Comparison of ENCODE assay signal across 10 mouse cellular contexts in genomic region chr11:86969041-86969821, GRCm38 (mm10). TPM values are rescaled to one million over a fixed set of nuclear protein-coding genes. Genes with fewer than 3 reads are reported as not detected.
DNase-seq lines count a peak whose midpoint lies in the region; ATAC-seq lines count a peak whose summit lies in the region.
"Had no signal": no experiment of that assay in that cellular context is flagged by ENCODE, and none has a peak within 500 bp of the region (broad histone marks: within the 10 kb centered on the region; RNA-seq: fewer than 3 reads in every experiment).

No protein-coding gene starts in this region.

- H3K9ac ChIP-seq in heart, embryonic 14.5 days (ENCODE audit: low read length), result no peak overlapping the region
- H3K9ac ChIP-seq in embryonic facial prominence, embryonic 12.5 days, result no peak overlapping the region
- H3K9ac ChIP-seq in limb, embryonic 13.5 days, result no peak overlapping the region
- H3K9ac ChIP-seq: liver, embryonic 13.5 days had no signal

- no peak for ATAC-seq in heart, embryonic 14.5 days (ENCODE audit: insufficient number of reproducible peaks, insufficient read depth, low FRiP score, low read depth)
- peak; percentile 74 for ATAC-seq in embryonic facial prominence, embryonic 12.5 days (ENCODE audit: insufficient number of reproducible peaks, insufficient read depth, low FRiP score, low TSS enrichment)
- ATAC-seq in limb, embryonic 13.5 days (ENCODE audit: low FRiP score, low read depth), result peak; percentile 75

- H3K27me3 ChIP-seq in heart, embryonic 14.5 days (ENCODE audit: control insufficient read depth, insufficient read depth, low read length), result no peaks in the 10 kb centered on the region
- no peaks in the 10 kb centered on the region for H3K27me3 ChIP-seq in embryonic facial prominence, embryonic 12.5 days
- H3K27me3 ChIP-seq in limb, embryonic 13.5 days, result no peaks in the 10 kb centered on the region
- H3K27me3 ChIP-seq: liver, embryonic 13.5 days had no signal

- 76% methylated on average over 13 of the region's 13 CpGs for WGBS in heart, embryonic 14.5 days
- WGBS in embryonic facial prominence, embryonic 12.5 days, result 29% methylated on average over 13 of the region's 13 CpGs
- 23% methylated on average over 13 of the region's 13 CpGs for WGBS in limb, embryonic 13.5 days

- H3K27ac ChIP-seq in heart, embryonic 14.5 days (replicated peaks in 1 of 2; ENCODE audit: control insufficient read depth in 1 of 2, insufficient read depth in 1 of 2, low read depth in 2 of 2, low read length in 2 of 2), result peak overlapping the region; percentile 35 to 53; a peak in 3 of 4 replicates
- peak overlapping the region; percentile 92 for H3K27ac ChIP-seq in embryonic facial prominence, embryonic 12.5 days
- H3K27ac ChIP-seq in limb, embryonic 13.5 days, result peak overlapping the region; percentile 97
- H3K27ac ChIP-seq: liver, embryonic 13.5 days had no signal

- H3K36me3 ChIP-seq in heart, embryonic 14.5 days (ENCODE audit: control insufficient read depth, insufficient read depth, low read length), result peaks cover 75% of the 10 kb centered on the region
- H3K36me3 ChIP-seq in embryonic facial prominence, embryonic 12.5 days, result 0 out of 2 replicates have a peak, but pooled peaks cover 10% of the 10 kb centered on the region
- peaks cover 34% of the 10 kb centered on the region for H3K36me3 ChIP-seq in limb, embryonic 13.5 days
- H3K36me3 ChIP-seq: liver, embryonic 13.5 days had no signal

- H3K4me3 ChIP-seq in heart, embryonic 14.5 days (ENCODE audit: control insufficient read depth in 1 of 2, insufficient read depth in 1 of 2, low read depth in 1 of 2, low read length in 2 of 2), result no peak overlapping the region
- no peak overlapping the region for H3K4me3 ChIP-seq in embryonic facial prominence, embryonic 12.5 days
- no peak overlapping the region for H3K4me3 ChIP-seq in limb, embryonic 13.5 days
- H3K4me3 ChIP-seq: liver, embryonic 13.5 days had no signal

- DNase-seq in heart, postnatal 10 days, result no peak
- DNase-seq in ES-CJ7 (ENCODE audit: low read depth, low spot score), result peak; percentile 80
- no peak for DNase-seq in left cerebral cortex, adult 8-10 months (ENCODE audit: low spot score in 2 of 2)
- DNase-seq in left cerebral cortex, postnatal 14 days (ENCODE audit: low spot score in 2 of 2), result no peak
- no peak for DNase-seq in urinary bladder, postnatal 14 days (ENCODE audit: low spot score)
- DNase-seq: liver, embryonic 13.5 days had no signal

- H3K4me1 ChIP-seq in heart, embryonic 14.5 days (ENCODE audit: control insufficient read depth in 2 of 2, insufficient read depth in 2 of 2, low read length in 2 of 2), result peaks cover 14 to 46% of the 10 kb centered on the region in 2 experiments
- H3K4me1 ChIP-seq in embryonic facial prominence, embryonic 12.5 days, result peaks cover 44% of the 10 kb centered on the region
- peaks cover 69% of the 10 kb centered on the region for H3K4me1 ChIP-seq in limb, embryonic 13.5 days

- no peaks in the 10 kb centered on the region for H3K9me3 ChIP-seq in heart, embryonic 14.5 days (ENCODE audit: control insufficient read depth, low read length)
- no peaks in the 10 kb centered on the region for H3K9me3 ChIP-seq in embryonic facial prominence, embryonic 12.5 days
- H3K9me3 ChIP-seq in limb, embryonic 13.5 days, result no peaks in the 10 kb centered on the region
- H3K9me3 ChIP-seq: G1E; liver, embryonic 13.5 days had no signal

- intact Hi-C loops in heart, postnatal 10 days (cut with DNase I), result no loop called here
- intact Hi-C loops in left cerebral cortex, postnatal 14 days (cut with DNase I), result no loop called here

- no peak overlapping the region for H3K4me2 ChIP-seq in heart, embryonic 14.5 days (ENCODE audit: low read length)
- H3K4me2 ChIP-seq in embryonic facial prominence, embryonic 12.5 days (replicated peaks), result peak overlapping the region; percentile 16
- H3K4me2 ChIP-seq in limb, embryonic 13.5 days (replicated peaks), result peak overlapping the region; percentile 42
- H3K4me2 ChIP-seq: liver, embryonic 13.5 days had no signal

RNA-seq across cellular contexts. Expression of gene Ypel2, which starts 24.3 kb away (rescaled TPM):
- polyA plus RNA-seq in heart, embryonic 14.5 days (2014; fragmentation: Nextera tagmentation; extraction: Ambion mirVana), result 22.8 and 23.5 TPM in 2 replicates
- total RNA-seq in heart, postnatal 10 days (2021), result 10 to 100 TPM; 26.1 to 31.3 TPM
- 10.7 and 11.6 TPM in 2 replicates for polyA plus RNA-seq in embryonic facial prominence, embryonic 12.5 days (2016; fragmentation: Nextera tagmentation; extraction: Ambion mirVana)
- polyA plus RNA-seq in limb, embryonic 13.5 days (2015; fragmentation: Nextera tagmentation; extraction: Ambion mirVana), result 11.6 and 12.5 TPM in 2 replicates
- total RNA-seq in left cerebral cortex, adult 8-10 months (2022), result 10 to 100 TPM; 44.2 to 53.3 (median 48.8) TPM
- total RNA-seq in left cerebral cortex, postnatal 14 days (2021), result 10 to 100 TPM; 37.9 to 41.1 TPM

Comparison
In these comparisons a context has a peak if more than half of its experiments do, and no peak if none do; other contexts are left out.
1. H3K27ac ChIP-seq: peak in every context shown above with its lines; median percentile 97 in limb, embryonic 13.5 days; 92 in embryonic facial prominence, embryonic 12.5 days; 44 in heart, embryonic 14.5 days.